Mouse (Mus musculus) hindbrain, embryonic 14.5 days (tissue): Measurements from ENCODE around the gene Unc13b. TPM values are rescaled to one million over a fixed set of nuclear protein-coding genes. Genes with fewer than 3 reads are reported as not detected.
"Not testable (repeated sequence)": the region's sequence is repeated elsewhere in the genome, so short reads cannot be mapped to it uniquely, and the experiment has no call there.

Experiments used
- ATAC-seq: fragments of 200-750 bp; cut with Nextera tagmentation; 2 replicates; pipeline ENCODE4 v1.8.0; 2017; ENCODE audit warnings: moderate number of reproducible peaks, mild to moderate bottlenecking, moderate TSS enrichment, moderate library complexity; ENCODE audit not compliant: low FRiP score
- DNase-seq: peaks from one replicate; pipeline ENCODE4 v3.0.0-alpha.2; 2015; ENCODE audit warnings: low spot score
- H3K27ac ChIP-seq: fragments of 300-500 bp; sonication (generic); 2 replicates; pipeline ENCODE4 v1.5.1; 2014; ENCODE audit warnings: mild to moderate bottlenecking, moderate library complexity
- H3K27me3 ChIP-seq: fragments of 300-500 bp; sonication (generic); 2 replicates; pipeline ENCODE4 v1.6.1; 2014; ENCODE audit warnings: mild to moderate bottlenecking, low read length, mixed read lengths; ENCODE audit not compliant: control insufficient read depth, insufficient read depth
- H3K36me3 ChIP-seq: fragments of 300-500 bp; sonication (generic); replicated peaks from 2 replicates; pipeline ENCODE4 v1.6.1; 2014; ENCODE audit not compliant: control insufficient read depth, insufficient read depth
- H3K4me1 ChIP-seq: fragments of 300-500 bp; sonication (generic); replicated peaks from 2 replicates; pipeline ENCODE4 v1.6.1; 2014; ENCODE audit warnings: antibody characterized with exemption, low read length, mixed read lengths; ENCODE audit not compliant: control insufficient read depth, insufficient read depth
- H3K4me2 ChIP-seq: fragments of 300-500 bp; sonication (generic); replicated peaks from 2 replicates; pipeline ENCODE4 v1.6.1; 2014; ENCODE audit warnings: mild to moderate bottlenecking, moderate library complexity
- H3K4me3 ChIP-seq: fragments of 300-500 bp; sonication (generic); replicated peaks from 2 replicates; pipeline ENCODE4 v1.5.1; 2014; ENCODE audit warnings: mild to moderate bottlenecking, low read length
- H3K9ac ChIP-seq: fragments of 300-500 bp; sonication (generic); 2 replicates; pipeline ENCODE4 v1.6.1; 2014
- H3K9me3 ChIP-seq: fragments of 300-500 bp; sonication (generic); 2 replicates; pipeline ENCODE4 v1.6.1; 2016; ENCODE audit warnings: low read length; ENCODE audit not compliant: control insufficient read depth
- WGBS: fragments of 180-500 bp; shearing (Covaris S2); extraction: QIAGEN DNeasy Blood & Tissue Kit; methylation state at CpG from one replicate; pipeline ENCODE4 v1.1.7; 2014; 5-methylcytosine and 5-hydroxymethylcytosine counted together
- polyA plus RNA-seq: library from polyadenylated mRNA; unstranded; fragments of >200 nt; fragmentation: Nextera tagmentation; extraction: Ambion mirVana; gene quantifications from 2 replicates; pipeline ENCODE4 v1.2.1, GENCODE M21; 2014

The Unc13b gene
- polyA plus RNA-seq, 1 experiment from 2014 or later = 19.5 TPM

GRCm38 (mm10) chr4:43116249-43116648, 57.5 kb downstream of the Unc13b start:
- Histone ChIP-seq H3K4me2 (no peak overlapping the region), H3K4me3 (no peak overlapping the region), H3K27me3 (no peaks in the 10 kb centered on the region), H3K4me1 (no peaks in the 10 kb centered on the region), H3K9me3 (no peaks in the 10 kb centered on the region), H3K27ac (no peak overlapping the region), H3K9ac (no peak overlapping the region), H3K36me3 (no peaks in the 10 kb centered on the region)
- ATAC-seq (no peak), DNase-seq (no peak)
- WGBS = 84% methylated on average over 2 of the region's 2 CpGs

GRCm38 (mm10) chr4:43129750-43130149, 71.0 kb downstream of the Unc13b start:
- Histone ChIP-seq H3K27ac (no peak overlapping the region), H3K9me3 (no peaks in the 10 kb centered on the region), H3K36me3 (no peaks in the 10 kb centered on the region), H3K27me3 (no peaks in the 10 kb centered on the region), H3K4me2 (no peak overlapping the region), H3K4me3 (no peak overlapping the region), H3K9ac (no peak overlapping the region), H3K4me1 (no peaks in the 10 kb centered on the region)
- ATAC-seq (no peak), DNase-seq (no peak)
- 88% methylated on average over 3 of the region's 3 CpGs for WGBS

GRCm38 (mm10) chr4:43142610-43143009, 83.9 kb downstream of the Unc13b start:
- no peak overlapping the region for H3K27ac ChIP-seq
- no peak overlapping the region for H3K4me3 ChIP-seq
- DNase-seq (no peak), ATAC-seq (no peak)
- no peaks in the 10 kb centered on the region for H3K9me3 ChIP-seq
- no peaks in the 10 kb centered on the region for H3K27me3 ChIP-seq
- H3K9ac ChIP-seq = no peak overlapping the region
- no peaks in the 10 kb centered on the region for H3K4me1 ChIP-seq
- 86% methylated on average over 1 of the region's 1 CpGs for WGBS
- no peak overlapping the region for H3K4me2 ChIP-seq
- no peaks in the 10 kb centered on the region for H3K36me3 ChIP-seq

- H3K27me3 ChIP-seq, ATAC-seq, H3K9ac ChIP-seq, H3K9me3 ChIP-seq, DNase-seq, H3K4me2 ChIP-seq, H3K4me1 ChIP-seq, H3K27ac ChIP-seq, H3K36me3 ChIP-seq, H3K4me3 ChIP-seq: not testable (repeated sequence)
- 95% methylated on average over 4 of the region's 4 CpGs for WGBS
Observed at GRCm38 (mm10) chr4:43152413-43152812, 93.7 kb downstream of the Unc13b start.

DNA sequence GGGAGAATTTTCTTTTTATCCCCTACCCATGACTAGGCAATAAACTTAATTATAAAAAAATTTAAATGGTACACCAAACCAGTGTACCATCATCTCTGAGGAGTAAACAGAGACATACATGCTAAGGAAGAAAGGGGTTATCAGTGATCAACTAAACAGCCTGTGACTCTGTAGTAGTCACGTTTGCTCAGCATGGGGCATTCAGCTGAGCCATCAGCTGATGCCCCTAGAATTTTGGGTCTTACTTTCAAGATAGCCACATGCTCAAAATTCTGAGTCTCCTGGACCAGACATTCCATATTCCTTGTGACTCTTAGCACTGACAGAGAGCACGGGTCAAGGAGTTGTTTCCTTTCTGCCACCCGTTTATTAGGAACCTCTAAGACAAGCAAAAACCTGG, 101.3 kb downstream of the Unc13b start:
- Histone ChIP-seq H3K9me3 (no peaks in the 10 kb centered on the region), H3K4me3 (no peak overlapping the region), H3K27me3 (no peaks in the 10 kb centered on the region), H3K27ac (no peak overlapping the region), H3K9ac (no peak overlapping the region), H3K36me3 (no peaks in the 10 kb centered on the region), H3K4me1 (peaks cover 8% of the 10 kb centered on the region; the same call in 1 of the 2 replicates), H3K4me2 (no peak overlapping the region)
- WGBS = 55% methylated on average over 3 of the region's 3 CpGs
- ATAC-seq = no peak
- no peak for DNase-seq

DNA sequence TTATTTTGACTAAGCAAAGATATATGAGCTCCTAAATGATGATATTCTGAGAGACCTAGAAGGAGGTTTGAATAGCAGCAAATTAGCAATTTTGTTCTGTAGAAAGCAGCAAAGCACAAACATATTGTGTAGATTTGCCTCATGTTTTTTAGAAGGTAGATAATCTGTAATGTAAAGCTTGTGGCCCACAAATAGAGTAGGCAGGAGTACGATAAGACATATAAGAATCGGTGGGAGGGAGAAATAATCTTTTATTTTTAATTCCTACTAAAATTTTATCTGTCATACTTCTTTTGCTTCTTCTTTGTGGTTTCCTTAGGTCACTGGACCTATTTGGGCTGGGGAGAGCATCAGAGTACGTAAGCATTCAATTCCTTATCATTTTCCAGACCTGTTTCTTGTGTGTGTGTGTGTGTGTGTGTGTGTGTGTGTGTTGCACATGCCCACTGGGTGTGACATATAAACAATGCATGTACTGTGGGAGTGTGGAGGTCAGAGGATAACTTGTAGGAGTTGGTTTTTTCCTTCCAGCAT, 102.4 kb downstream of the Unc13b start:
- Histone ChIP-seq H3K9me3 (no peaks in the 10 kb centered on the region), H3K36me3 (no peaks in the 10 kb centered on the region), H3K27me3 (no peaks in the 10 kb centered on the region), H3K27ac (no peak overlapping the region), H3K4me2 (no peak overlapping the region), H3K9ac (no peak overlapping the region), H3K4me1 (peaks cover 8% of the 10 kb centered on the region; the same call in 1 of the 2 replicates), H3K4me3 (no peak overlapping the region)
- ATAC-seq (no peak), DNase-seq (no peak)
- WGBS = 96% methylated on average over 3 of the region's 3 CpGs

- WGBS = 82% methylated on average over 3 of the region's 3 CpGs
- H3K27ac ChIP-seq = no peak overlapping the region
- DNase-seq = no peak
- no peak overlapping the region for H3K4me2 ChIP-seq
- no peaks in the 10 kb centered on the region for H3K36me3 ChIP-seq
- H3K9ac ChIP-seq = no peak overlapping the region
- no peaks in the 10 kb centered on the region for H3K9me3 ChIP-seq
- H3K4me3 ChIP-seq = no peak overlapping the region
- no peak for ATAC-seq
- H3K4me1 ChIP-seq = peaks cover 8% of the 10 kb centered on the region; the same call in 1 of the 2 replicates
- no peaks in the 10 kb centered on the region for H3K27me3 ChIP-seq
Observed at GRCm38 (mm10) chr4:43163205-43163604, 104.5 kb downstream of the Unc13b start.

DNA sequence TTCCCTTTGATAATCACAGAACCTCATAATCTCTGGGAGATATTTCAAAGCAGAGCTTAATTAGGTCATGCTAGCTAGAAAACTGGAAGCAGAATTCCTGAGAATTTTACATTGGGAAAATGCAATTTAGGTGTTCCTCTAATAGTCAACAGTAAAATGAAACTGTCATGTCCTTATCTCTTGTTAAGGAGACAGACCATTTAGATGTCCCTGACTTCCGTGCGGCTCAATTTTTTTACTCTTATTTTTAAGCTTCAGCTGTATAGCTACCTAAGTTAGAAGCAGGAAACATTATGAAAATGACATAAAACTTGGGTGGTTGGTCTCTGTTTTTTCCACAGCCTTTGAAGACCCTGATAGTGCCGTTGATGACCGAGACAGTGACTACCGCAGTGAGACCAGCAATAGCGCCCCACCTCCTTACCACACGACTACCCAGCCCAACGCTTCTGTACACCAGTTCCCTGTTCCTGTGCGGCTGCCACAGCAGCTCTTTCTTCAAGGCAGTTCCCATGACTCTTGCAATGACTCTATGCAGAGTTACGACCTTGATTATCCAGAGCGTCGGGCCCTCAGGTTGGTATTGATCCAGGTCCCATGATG, 106.8 kb downstream of the Unc13b start:
- DNase-seq = no peak
- no peaks in the 10 kb centered on the region for H3K9me3 ChIP-seq
- no peak overlapping the region for H3K4me2 ChIP-seq
- H3K36me3 ChIP-seq = no peaks in the 10 kb centered on the region
- no peak overlapping the region for H3K9ac ChIP-seq
- H3K4me3 ChIP-seq = no peak overlapping the region
- WGBS = 90% methylated on average over 12 of the region's 12 CpGs
- ATAC-seq = no peak
- H3K4me1 ChIP-seq = no peaks in the 10 kb centered on the region
- no peak overlapping the region for H3K27ac ChIP-seq
- H3K27me3 ChIP-seq = no peaks in the 10 kb centered on the region

- no peaks in the 10 kb centered on the region for H3K9me3 ChIP-seq
- no peaks in the 10 kb centered on the region for H3K4me1 ChIP-seq
- H3K4me3 ChIP-seq = no peak overlapping the region
- H3K9ac ChIP-seq = no peak overlapping the region
- H3K4me2 ChIP-seq = no peak overlapping the region
- ATAC-seq (no peak), DNase-seq (no peak)
- H3K27ac ChIP-seq = no peak overlapping the region
- H3K36me3 ChIP-seq = no peaks in the 10 kb centered on the region
- no peaks in the 10 kb centered on the region for H3K27me3 ChIP-seq
- 93% methylated on average over 3 of the region's 3 CpGs for WGBS
Observed at GRCm38 (mm10) chr4:43170028-43170427, 111.3 kb downstream of the Unc13b start.

GRCm38 (mm10) chr4:43177126-43177525, 118.4 kb downstream of the Unc13b start:
- WGBS = 79% methylated on average over 2 of the region's 2 CpGs
- Histone ChIP-seq H3K4me2 (no peak overlapping the region), H3K4me3 (no peak overlapping the region), H3K27ac (no peak overlapping the region), H3K27me3 (no peaks in the 10 kb centered on the region), H3K9ac (no peak overlapping the region), H3K9me3 (no peaks in the 10 kb centered on the region), H3K36me3 (no peaks in the 10 kb centered on the region; the same call in 1 of the 2 replicates), H3K4me1 (no peaks in the 10 kb centered on the region)
- ATAC-seq (no peak), DNase-seq (no peak)
